Mouse (Mus musculus): ENCODE results near the gene Cdca5.

DNA sequence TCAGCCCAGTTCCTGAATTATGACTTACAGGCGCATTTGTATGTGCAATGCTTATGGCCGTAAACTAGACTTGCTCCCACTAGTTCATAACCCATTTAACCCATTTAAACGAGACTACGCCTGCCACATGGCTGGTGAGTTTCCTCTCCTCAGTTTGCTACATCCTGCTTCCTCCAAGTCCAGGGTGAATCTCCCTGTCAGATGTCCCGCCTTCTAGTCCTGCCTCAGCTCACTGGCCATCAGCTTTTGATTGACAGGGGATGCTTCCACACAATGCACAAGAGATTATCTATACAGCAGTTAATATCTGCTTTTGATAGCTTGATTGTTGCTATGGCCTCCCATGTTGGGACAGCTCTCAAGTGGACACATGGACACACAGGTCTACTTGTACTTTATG, 30.5 kb upstream of the Cdca5 start:
- TF ChIP-seq CTCF (IDR thresholded peaks at IDR 0.05; ENCODE audit: low read depth, low read length) (no peak), GATA1 (IDR thresholded peaks at IDR 0.05; ENCODE audit: borderline replicate concordance, low read length) (no peak), TAL1 (conservative IDR thresholded peaks at IDR 0.05; ENCODE audit: low read depth, low read length) (no peak), POLR2AphosphoS5 (IDR thresholded peaks at IDR 0.05; ENCODE audit: insufficient replicate concordance, low read depth, low read length) (no peak), GATA2 (IDR thresholded peaks at IDR 0.05; ENCODE audit: borderline replicate concordance, low read depth, low read length) (no peak)
